Mouse (Mus musculus) left cerebral cortex, adult 2 months (tissue): ENCODE data around the gene Fam240a. TPM values are rescaled to one million over a fixed set of nuclear protein-coding genes. Genes with fewer than 3 reads are reported as not detected.

ENCODE experiments used
- DNase-seq, 2 experiments: peaks; one replicate each; pipeline ENCODE4 v3.0.0; 2021 to 2022; ENCODE audit warnings: low spot score in 2 of 2, mixed read lengths in 1 of 2; ENCODE audit errors: extremely low spot score in 1 of 2
- H3K27ac ChIP-seq: fragments of 200-600 bp; 2 replicates; pipeline ENCODE4 v1.8.1; 2022
- H3K4me3 ChIP-seq: fragments of 200-600 bp; 2 replicates; pipeline ENCODE4 v1.8.1; 2022
- CTCF ChIP-seq: fragments of 200-600 bp; IDR thresholded peaks from 2 replicates; pipeline ENCODE4 v1.8.1; 2022; ENCODE audit warnings: antibody characterized with exemption, mild to moderate bottlenecking, moderate library complexity
- intact Hi-C: fragments of 180-260 bp; cut with DNase I; formaldehyde crosslinking; loops from one replicate; pipeline ENCODE4 v1.15.1; 2025
- long read RNA-seq, 2 experiments: library from polyadenylated mRNA; stranded (forward); transcript quantifications; one replicate each; pipeline ENCODE4 v2.0.0; 2021; ENCODE audit warnings: borderline mapping rate in 2 of 2
- total RNA-seq, 2 experiments: library from RNA; stranded (reverse); gene quantifications; 2 replicates each; pipeline ENCODE4 v1.2.3; 2021

The Fam240a gene
- total RNA-seq: not detected
- long read RNA-seq, experiment 1: 0 reads
- long read RNA-seq, experiment 2: 0 reads

DNA sequence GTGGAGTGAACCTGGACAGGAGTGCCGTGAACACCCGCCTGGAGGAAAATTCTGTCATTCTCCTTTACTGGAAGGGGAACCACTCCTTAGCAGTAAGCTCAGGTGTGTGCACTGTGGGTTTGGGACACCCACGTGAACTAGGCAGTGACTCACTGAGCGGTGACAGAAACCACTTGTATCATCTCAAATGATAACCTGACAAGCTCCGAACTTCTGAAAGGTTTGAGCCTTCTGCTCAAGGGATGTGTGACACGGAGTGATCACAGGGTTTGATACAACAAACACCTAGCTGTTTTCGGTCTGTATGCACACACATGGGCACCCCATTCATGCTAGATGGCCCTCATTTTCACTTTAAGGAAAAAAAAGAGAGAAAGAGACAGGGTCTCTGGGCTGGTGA, at the start of gene Fam240a:
TSS of gene Fam240a (minus strand) at position 76 of the 400 bp plus-strand sequence.
- TF ChIP-seq CTCF: no peak
- Histone ChIP-seq H3K27ac (no peak within 1 kb of the TSS), H3K4me3 (no peak within 1 kb of the TSS)
- intact Hi-C loops: no loop called here
- DNase-seq: no peak

DNA sequence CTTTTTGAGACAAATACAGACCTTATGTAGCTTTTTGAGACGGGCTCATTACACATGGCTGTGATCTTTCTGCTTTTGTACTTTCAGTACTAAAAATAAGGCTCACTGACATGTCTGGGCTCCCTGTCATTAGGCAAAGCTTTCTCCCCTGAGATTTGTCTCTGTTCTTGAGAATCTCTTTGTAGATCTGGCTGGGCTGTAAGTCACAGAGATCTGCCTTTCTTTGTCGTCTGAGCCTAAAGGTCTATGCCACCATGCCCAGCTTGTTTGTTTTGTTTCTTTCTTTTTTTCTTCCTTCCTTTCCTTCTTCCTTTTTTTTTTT, 49.2 kb upstream of the Fam240a start:
- TF ChIP-seq CTCF: no peak
- no peak overlapping the region for H3K4me3 ChIP-seq
- DNase-seq: no peak
- no peak overlapping the region for H3K27ac ChIP-seq
- intact Hi-C loops: no loop called here

DNA sequence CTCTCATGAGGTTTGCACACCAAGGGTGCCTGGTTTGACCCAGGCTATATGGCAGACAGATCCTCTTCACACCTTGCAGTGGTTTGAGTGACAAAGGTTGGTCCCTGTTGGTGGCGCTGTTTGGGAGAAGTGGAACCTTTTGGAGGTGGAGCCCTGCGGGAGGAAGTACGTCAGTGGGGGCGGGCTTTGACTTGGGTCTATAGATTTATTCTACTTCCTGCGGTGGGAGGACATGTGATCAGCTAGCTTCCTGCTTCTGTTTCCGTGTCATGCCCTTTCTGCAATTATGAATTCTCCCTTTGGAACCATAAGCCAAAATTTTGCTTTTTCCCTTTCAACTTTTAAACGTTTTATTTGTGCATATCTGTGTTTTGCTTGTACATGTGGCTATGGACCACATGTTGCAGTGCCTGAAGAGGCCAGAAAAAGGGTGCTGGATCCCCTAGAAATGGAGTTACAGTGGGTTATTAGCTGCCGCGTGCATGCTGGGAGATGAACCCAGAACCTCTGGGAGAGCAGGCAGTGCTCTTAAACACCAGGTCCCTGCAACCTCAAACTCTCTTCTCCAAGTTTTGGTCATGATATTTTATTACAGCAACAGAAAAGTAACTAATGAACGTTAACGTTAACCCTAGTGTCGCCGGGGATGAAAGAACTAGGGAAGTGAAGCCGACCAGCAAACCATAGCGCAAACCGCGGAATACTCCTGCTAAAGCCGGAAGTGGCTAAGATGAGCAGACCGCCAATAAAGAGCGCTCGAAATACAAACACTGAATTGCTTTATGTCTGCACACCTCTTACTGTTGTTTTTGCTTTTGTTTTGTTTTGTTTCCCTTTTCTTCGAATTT, 48.6 kb upstream of the Fam240a start:
- no peak overlapping the region for H3K27ac ChIP-seq
- no peak for TF ChIP-seq CTCF
- intact Hi-C loops: no loop called here
- DNase-seq: no peak
- no peak overlapping the region for H3K4me3 ChIP-seq

DNA sequence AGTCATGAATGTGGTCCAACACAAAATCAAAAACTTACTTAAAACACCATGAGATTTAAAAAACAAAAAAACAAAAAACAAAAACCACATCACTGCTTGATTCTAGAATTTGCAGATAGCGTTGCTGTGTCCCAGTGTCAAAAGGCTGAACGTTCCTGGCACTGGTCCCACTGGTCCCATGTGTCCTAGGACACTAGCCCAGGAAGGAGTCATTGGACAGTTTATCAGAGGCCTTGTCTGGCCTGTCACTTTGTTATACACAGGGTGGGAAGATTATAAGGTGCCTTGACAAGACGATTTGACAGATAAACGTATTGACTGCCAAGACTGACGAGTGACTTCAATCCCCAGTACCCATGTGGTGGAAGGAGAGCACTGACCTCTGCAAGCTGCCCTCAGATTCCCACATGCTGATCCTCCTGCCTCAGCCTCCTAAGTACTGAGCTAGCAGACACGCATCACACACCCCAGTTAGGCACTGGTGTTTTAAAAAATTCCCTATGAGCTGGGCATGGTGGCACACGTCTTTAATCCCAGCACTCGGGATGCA, 47.0 kb upstream of the Fam240a start:
- no peak for TF ChIP-seq CTCF
- intact Hi-C loops: no loop called here
- H3K27ac ChIP-seq: no peak overlapping the region
- no peak for DNase-seq
- no peak overlapping the region for H3K4me3 ChIP-seq

DNA sequence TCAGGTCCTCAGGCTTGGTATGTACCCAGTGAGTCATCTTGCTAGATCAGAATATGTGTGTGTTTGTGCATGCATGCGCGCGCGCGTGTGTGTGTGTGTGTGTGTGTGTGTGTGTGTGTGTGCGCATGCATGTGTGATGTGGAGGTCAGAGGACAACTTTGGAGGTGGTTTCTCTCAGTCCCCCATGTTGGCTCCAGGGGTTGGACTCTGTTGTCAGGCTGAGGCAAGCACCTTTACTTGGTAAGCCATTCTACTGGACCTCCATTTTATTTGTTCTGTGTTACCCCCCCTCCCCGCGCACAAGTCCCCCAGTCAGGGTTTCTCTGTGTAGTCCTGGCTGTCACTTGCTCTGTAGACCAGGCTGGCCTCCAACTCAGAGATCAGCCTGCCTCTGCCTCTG, 44.7 kb upstream of the Fam240a start:
- intact Hi-C loops: no loop called here
- TF ChIP-seq CTCF: no peak
- no peak overlapping the region for H3K27ac ChIP-seq
- no peak for DNase-seq
- H3K4me3 ChIP-seq: no peak overlapping the region

DNA sequence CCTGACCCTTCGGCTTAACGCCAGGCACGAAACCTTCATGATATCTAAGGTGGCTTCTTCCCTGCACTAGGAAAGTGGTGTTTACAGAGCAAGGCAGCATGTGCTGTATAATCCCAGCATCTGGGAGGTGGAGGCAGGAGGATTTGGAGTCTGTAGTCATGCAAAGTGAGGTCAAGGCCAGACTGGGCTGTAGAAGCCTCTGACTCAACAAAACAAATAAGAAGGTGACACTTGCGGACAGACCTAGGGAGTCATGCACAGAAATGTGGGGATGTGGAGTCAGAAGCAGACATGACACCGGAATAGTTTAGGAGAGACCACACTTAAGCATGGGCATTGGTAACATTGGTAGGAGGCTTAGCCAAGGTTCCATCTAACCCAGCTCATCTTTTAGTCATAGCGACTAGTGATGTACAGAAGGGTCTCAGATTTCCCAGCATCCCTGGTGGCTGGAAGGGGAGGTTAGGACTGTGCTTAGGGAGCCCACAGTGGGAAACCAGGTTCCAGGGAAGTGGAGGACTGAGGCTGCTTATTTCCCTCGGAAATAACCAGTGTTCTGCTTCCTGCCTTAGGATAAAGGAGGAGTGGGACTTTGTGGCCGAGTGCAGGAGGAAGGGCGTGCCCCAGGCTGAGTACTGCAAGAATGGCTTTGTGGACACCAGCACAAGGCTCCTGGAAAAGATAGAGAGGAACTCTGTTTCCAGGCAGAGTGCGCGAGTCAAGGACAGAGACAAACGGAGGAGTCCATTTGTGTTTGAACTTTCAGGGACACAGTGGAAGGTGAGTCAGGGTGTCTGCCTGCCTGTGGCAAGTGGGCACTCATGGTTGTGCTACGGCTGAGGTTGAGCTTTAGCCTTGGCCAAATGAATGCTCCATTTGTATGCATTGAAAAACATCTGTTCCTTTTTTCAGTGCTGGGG, 43.8 kb upstream of the Fam240a start:
- no peak overlapping the region for H3K27ac ChIP-seq
- intact Hi-C loops: no loop called here
- TF ChIP-seq CTCF: no peak

DNA sequence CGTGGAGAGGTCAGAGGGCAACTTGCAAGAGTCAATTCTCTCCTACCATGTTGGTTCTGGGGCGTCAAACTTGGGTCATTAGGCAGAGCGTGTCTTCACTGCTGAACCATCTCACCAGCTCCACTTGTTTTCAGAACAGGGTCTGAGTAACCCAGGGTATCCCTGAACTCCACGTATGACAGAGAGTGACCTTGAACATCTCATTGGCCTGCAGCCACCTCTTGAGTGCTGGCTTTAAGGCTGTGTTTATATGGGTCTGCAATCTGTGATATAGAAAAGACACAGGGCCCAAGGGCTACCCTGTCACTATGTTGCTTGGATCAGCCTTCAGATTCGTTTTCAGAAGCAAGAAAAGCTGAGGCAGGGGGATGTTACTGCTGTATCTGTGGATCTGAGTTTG, 43.0 kb upstream of the Fam240a start:
- no peak overlapping the region for H3K4me3 ChIP-seq
- intact Hi-C loops: no loop called here
- H3K27ac ChIP-seq: no peak overlapping the region
- no peak for DNase-seq
- TF ChIP-seq CTCF: no peak

More for the DNA sequence above, 43.8 kb upstream of the Fam240a start:
- no peak overlapping the region for H3K4me3 ChIP-seq
- no peak for DNase-seq

DNA sequence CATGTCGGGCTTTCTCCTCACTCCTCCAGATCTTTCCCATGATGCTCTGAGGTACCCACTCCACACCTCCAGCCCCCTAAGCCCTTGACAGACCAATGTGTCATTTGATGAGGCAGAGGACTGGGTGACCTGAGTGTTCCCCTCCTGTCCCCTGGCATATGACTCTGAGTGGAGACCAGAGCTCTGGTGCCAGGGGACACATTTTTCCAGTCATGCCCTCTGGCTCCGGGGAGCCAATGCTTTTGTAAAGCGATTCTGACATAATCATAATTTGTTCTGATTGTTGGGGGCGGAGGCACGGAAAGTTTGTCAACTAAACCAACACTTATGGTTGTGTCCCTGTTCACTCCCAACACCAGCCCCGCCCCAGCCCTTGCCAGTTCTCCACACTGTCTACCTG, 39.3 kb upstream of the Fam240a start:
- no peak overlapping the region for H3K27ac ChIP-seq
- TF ChIP-seq CTCF: no peak
- H3K4me3 ChIP-seq: no peak overlapping the region
- no peak for DNase-seq
- intact Hi-C loops: no loop called here

DNA sequence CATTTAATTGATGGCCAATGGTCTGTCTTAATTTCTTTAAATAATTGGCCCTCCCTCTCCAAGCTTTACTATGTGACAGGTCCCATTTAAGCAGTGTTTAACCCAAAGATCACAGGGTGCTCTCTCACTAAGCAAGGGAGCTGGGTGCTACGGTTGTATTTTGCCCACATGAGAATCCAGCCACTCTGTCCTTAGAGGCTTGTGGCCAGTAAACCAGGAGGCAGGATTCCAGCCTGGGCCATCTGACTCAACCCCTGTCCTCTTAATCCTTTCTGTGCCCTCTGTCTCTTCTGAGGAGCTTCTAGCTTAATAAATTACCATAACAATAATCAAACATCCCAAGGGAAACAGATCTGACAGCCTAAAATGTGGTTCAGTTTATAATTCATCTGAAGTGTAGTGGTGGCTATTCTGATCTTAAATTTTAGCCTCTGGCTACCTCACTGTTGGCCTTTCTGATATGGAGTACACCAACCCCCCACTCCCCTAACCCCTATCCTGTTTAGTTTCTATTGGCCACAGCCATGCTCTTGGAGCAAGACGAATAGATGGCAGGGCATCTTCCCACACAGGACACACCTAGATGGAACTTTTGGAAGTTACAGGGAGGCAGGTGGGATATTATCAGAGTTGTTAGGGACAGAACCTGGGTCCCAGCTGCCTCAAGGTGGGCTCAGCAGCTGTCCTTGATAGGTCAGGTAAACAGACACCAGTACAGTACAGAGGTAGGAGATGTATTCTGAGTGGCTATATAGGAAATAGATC, 38.2 kb upstream of the Fam240a start:
- no peak overlapping the region for H3K4me3 ChIP-seq
- no peak for TF ChIP-seq CTCF
- intact Hi-C loops: loop anchor here (1.0 kb wide), 1 partner anchor 33 kb away; no protein-coding TSS in a partner anchor

DNA sequence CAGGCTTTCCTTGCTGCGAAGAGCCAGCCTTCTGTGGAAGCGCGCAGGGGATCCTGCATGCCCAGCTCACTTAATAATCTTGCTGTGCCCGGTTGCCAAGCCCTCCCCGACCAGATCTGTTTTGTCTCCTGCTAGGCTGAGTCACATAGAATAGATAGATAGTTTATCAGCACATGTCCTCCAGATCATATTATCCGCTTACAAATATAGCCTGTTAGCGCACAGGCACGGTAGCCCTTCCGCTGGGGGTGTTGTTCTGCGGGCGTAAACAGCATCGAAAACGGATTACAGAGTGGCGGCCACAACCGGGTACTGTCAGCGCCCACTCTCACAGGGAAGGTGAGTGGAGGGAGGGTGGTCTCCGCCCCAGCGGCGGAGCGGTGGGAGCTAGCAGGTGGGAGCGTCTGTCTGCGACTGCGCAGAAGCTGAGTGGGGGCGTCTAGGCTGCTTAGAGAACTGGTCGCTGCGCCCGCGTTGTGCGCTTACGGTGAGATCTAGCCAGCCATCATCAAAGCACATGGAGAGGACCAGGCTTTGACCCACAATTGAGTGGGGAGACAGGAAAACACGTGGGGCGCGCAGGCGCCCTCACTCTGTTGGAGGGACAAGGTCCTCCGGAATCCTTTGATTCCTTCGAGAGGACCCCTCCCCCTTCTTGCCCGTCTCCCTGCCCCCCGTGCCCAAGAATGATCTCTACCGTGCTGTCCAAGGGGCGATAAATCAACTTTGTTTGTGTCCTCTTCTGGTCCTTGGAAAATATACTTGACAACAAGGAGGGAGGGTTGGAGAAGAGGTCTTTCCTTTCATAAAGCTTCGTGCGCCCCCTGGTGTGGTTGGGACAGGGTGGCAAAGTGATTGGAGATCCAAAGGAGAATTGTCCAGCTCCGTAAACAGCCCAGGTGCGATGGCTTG, 37.1 kb upstream of the Fam240a start:
- intact Hi-C loops: loop anchor here (1.0 kb wide), 1 partner anchor 32 kb away; no protein-coding TSS in a partner anchor
- peak overlapping the region; percentile 89 for H3K27ac ChIP-seq
- H3K4me3 ChIP-seq: peak overlapping the region; percentile 70
- peak; percentile 57 to 67 for DNase-seq
- peak; percentile 66 for TF ChIP-seq CTCF

More for the DNA sequence above, 38.2 kb upstream of the Fam240a start:
- DNase-seq: no peak
- no peak overlapping the region for H3K27ac ChIP-seq
